Mouse (Mus musculus): ENCODE data around the gene Ak7.
A peak's percentile ranks its signal among the peaks of the same experiment; 100 is the strongest.

Ak7 gene

GRCm38 (mm10) chr12:105705799-105706487 lies at the start of gene Ak7:
Ak7 (plus strand) TSS chr12:105705976.
- peak; percentile 59 to 62 for DNase-seq

DNA sequence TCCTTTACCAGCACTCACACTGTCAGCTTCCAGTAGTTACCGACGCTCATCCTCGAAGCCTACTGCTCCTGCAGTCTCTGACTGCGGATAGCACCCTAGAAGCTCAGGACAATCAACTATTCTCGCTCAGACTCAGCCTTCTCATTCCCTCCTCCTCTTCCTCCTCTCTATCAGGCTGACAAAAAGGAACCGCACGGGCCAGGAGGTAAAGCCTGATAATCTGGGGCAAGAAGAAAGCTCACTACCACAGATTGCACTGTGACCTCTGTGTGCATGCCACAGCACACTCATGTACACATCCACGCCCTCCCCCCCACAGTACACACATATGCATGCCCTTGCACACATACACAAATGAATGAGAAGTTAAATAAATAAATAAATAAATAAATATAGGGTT lies 29.5 kb upstream of the Ak7 start:
- DNase-seq: no peak

DNA sequence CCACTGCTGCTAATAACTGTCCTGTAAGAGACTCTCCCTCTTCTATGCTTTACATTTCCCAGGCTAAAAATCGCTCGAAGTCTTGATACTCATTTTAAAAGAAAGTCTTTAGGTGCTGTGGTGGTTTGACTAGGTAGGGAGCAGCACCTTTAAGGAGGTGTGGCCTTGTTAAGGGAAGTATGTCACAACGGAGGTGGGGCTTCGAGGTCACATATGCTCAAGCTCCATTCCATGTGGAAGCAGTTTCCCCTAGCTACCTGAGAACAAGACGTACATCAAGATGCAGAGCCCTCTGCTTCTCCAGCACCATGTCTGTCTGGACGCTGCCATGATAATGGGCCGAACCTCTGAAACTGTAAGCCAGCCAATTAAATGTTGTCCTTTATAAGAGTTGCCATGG lies 27.6 kb upstream of the Ak7 start:
- no peak for DNase-seq

DNA sequence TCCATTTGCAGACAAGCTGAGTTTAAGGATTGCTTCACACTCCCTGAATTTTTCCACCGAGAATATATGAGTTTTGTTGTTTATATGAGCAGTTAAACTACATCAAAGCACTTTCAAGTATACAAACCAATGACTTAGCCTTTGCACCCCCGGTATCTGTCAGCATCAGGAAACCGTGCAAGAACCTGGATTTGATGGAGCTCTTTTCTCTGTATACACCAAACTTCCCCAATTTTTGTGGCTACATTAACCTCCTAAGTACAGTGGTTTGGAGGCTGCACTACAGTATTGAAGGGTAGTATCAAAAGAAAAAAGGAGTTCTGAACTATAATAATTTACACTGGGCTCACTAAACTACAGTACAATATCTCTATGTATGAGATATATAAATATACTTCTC lies 27.0 kb upstream of the Ak7 start:
- no peak for DNase-seq

- peak; percentile 59 to 64 for DNase-seq
These were observed 21.6 kb upstream of the Ak7 start, which contains the start of gene Gskip for GRCm38 (mm10) chr12:105683933-105684901. Gskip (plus strand) TSS chr12:105684829.

GRCm38 (mm10) chr12:105685001-105685691 lies 20.6 kb upstream of the Ak7 start, which contains the start of gene Atg2b:
Atg2b (minus strand) TSS chr12:105685211.
- DNase-seq: peak; percentile 97

DNA sequence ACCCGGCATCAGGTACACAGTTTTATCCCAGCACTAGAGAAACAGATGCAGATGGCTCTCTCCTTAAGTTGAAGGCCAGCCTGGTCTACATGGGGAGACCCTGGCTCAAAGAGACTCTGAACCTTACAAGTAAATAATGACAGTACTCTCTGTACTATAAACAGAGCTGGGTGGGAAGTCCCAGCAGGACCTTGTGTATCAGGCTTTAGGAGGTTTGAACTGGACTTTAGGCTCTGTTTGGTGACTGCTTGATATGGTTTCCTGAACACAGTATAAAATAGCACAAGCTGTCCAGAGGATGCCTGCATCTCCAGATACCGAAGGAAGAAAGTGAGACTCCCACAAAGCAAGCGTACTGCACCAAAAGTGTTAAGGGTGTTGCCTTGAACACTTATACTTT lies 19.0 kb upstream of the Ak7 start:
- no peak for DNase-seq

- DNase-seq: no peak
These were observed 18.4 kb upstream of the Ak7 start for GRCm38 (mm10) chr12:105687416-105687815.

DNA sequence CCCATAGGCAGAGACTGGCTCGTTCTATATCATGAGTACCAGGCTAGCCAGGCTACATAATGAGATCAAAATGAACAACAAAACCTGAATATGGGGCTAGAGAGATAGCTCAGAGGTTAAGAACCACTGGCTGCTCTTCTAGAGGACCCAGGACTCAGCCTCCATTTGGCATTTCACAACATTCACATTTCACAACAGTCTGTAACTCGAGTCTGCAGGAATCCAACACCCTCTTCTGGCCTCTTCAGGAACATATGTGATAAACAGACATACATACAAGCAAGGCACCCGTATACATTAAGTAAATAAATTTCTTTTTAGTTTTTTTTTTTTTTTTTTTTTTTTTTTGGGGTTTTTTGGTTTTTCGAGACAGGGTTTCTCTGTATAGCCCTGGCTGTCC lies 17.2 kb upstream of the Ak7 start:
- no peak for DNase-seq

- DNase-seq: no peak
These were observed 16.3 kb upstream of the Ak7 start for GRCm38 (mm10) chr12:105689435-105689834.

GRCm38 (mm10) chr12:105694021-105694420 lies 11.8 kb upstream of the Ak7 start:
- DNase-seq: no peak

- no peak for DNase-seq
These were observed 9.9 kb upstream of the Ak7 start for GRCm38 (mm10) chr12:105695848-105696247.

GRCm38 (mm10) chr12:105697104-105697780 lies 8.5 kb upstream of the Ak7 start:
- DNase-seq: no peak

GRCm38 (mm10) chr12:105700433-105700832 lies 5.3 kb upstream of the Ak7 start:
- no peak for DNase-seq

DNA sequence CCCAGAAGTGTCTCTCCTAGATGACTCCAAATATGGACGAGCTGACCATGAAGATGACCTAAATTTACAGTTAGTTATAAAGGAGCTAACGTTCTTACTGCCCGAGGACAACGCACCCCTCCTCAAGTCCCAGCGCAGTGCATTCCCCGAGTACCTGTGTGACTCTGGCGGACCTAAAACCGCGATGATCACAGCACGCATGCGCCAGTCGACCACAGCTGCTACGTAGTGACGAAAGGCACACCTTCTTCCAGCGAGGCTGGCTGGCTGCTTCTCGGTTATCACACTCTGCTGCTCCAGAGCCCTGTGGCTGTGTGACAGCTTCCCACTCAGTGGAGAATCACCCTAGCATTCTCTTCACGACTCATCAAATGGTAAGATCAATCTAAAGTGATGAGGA lies 12.8 kb downstream of the Ak7 start:
- peak; percentile 37 to 40 for DNase-seq

- no peak for DNase-seq
These were observed 14.4 kb downstream of the Ak7 start for GRCm38 (mm10) chr12:105720196-105720595.

DNA sequence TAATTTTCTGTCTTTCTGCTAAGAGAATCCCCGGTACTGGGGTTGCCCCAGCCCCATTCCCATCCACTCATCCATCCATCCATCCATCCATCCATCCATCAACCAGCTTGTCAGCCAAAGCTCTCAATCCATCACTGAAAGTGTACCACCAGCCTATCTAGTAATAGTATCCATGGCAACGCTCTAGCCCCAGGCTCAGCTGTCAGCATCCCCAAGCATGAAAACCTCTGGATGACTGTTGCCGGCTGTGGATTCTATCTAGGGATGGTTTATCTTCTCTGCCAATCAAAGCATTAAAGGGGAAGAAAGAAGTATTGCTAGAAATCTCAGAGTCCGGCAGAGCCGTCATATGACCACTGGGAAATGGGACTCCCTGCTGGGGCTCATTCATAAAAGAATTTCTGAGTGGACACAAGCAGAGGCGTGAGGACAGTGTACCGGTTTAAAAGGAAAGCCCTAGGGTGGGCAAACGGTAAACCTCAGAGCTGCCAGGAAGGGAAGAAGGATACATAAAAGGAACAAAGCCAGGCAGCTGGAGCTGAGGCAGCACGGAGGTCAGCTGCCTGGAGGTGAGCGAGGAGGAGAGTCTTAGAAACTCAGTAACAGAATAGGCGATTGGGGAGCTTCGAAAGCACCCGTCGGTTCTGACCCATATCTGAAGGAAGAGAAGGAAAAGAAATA lies 15.8 kb downstream of the Ak7 start:
- no peak for DNase-seq

DNA sequence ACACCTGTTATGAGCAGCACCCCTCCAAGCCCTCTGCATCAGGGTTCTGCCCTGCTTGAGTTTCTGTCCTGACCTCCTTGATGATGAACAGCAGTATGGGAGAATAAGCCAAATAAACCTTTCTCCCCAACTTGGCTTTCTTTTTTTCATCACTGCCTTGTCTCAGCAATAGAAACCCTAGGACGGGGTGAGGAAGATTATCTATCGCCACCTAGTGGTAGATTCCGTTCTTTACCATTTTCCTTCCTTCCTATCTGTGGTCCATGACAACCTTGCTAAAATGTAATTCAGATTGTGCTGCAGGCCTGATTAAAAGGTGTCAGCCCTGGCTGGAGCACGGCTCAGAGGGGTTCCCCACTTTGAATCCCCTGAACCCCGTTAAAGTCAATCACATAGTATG lies 16.9 kb downstream of the Ak7 start:
- DNase-seq: peak; percentile 33 to 37

DNA sequence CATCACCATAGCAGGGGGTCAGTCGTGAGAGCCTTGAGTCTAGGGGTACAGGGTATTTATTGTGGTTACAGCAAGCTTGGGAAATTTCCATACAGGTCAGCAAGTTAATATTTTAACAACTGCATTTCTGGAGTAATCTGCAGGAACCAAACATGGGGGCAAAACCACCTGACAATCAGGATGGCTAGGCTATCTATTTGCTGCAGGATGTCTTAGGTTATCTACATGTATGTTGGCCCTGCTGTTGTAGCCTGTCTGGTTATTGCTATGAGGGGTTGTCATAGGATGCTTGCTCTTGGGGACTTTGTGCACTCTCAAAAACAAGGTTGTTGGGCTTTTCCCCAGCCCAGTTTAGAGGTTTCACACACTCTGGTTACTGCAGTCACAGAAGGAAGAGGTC lies 18.8 kb downstream of the Ak7 start:
- no peak for DNase-seq

GRCm38 (mm10) chr12:105725736-105726135 lies 20.0 kb downstream of the Ak7 start:
- no peak for DNase-seq

- DNase-seq: no peak
These were observed 21.5 kb downstream of the Ak7 start for GRCm38 (mm10) chr12:105727268-105727667.

- DNase-seq: peak; percentile 41 to 44
These were observed 22.2 kb downstream of the Ak7 start for GRCm38 (mm10) chr12:105727964-105728363.
